ENCODE assay signal across 11 mouse cellular contexts in genomic region chr7:141096021-141096420, GRCm38 (mm10). TPM values are rescaled to one million over a fixed set of nuclear protein-coding genes. Genes with fewer than 3 reads are reported as not detected.
DNase-seq lines count a peak whose midpoint lies in the region; TF ChIP-seq lines count a peak whose summit lies in the region.
"Had no signal": no experiment of that assay in that cellular context is flagged by ENCODE, and none has a peak within 500 bp of the region (broad histone marks: within the 10 kb centered on the region; RNA-seq: fewer than 3 reads in every experiment).

No protein-coding gene starts in this region.

- H3K4me1 ChIP-seq in embryonic facial prominence, embryonic 10.5 days, result peaks cover 42% of the 10 kb centered on the region
- peaks cover 16% of the 10 kb centered on the region for H3K4me1 ChIP-seq in olfactory bulb, adult 2 months (ENCODE audit: control insufficient read depth, insufficient read depth, low read length)

- H3K36me3 ChIP-seq in embryonic facial prominence, embryonic 10.5 days (replicated peaks), result no peaks in the 10 kb centered on the region

- WGBS in embryonic facial prominence, embryonic 10.5 days, result 85% methylated on average over 6 of the region's 6 CpGs
- WGBS in olfactory bulb, adult 2 months, result 75% methylated on average over 6 of the region's 6 CpGs

- H3K9me3 ChIP-seq in embryonic facial prominence, embryonic 10.5 days, result no peaks in the 10 kb centered on the region

- DNase-seq in kidney, adult 18-20 months, result peak; percentile 20
- DNase-seq in kidney, postnatal 4 days, result no peak
- DNase-seq in CD4-positive, CD25-positive, alpha-beta regulatory T cell, adult 2 months (ENCODE audit: low read depth, low spot score), result peak; percentile 57
- no peak for DNase-seq in embryonic facial prominence, embryonic 10.5 days (ENCODE audit: low spot score)
- no peak for DNase-seq in layer of hippocampus, postnatal 10 days (ENCODE audit: low spot score in 2 of 2)
- DNase-seq in cerebellum, postnatal 14 days, result no peak
- no peak for DNase-seq in embryo, embryonic 10 days (ENCODE audit: low spot score)
- DNase-seq: embryo, embryonic 11 days had no signal

- no peak for TF ChIP-seq POLR2A in olfactory bulb, adult 2 months (IDR thresholded peaks at IDR 0.05; ENCODE audit: insufficient read depth, low read depth, low read length)

- peak overlapping the region; percentile 11; the same call in 1 of the 2 replicates for H3K4me3 ChIP-seq in embryonic facial prominence, embryonic 10.5 days
- H3K4me3 ChIP-seq in olfactory bulb, adult 2 months (ENCODE audit: insufficient read depth, low read depth, low read length), result peak overlapping the region; percentile 17; the same call in 1 of the 2 replicates
- H3K4me3 ChIP-seq: left cerebral cortex, adult 2 months had no signal

- TF ChIP-seq CTCF in olfactory bulb, adult 2 months (IDR thresholded peaks at IDR 0.05; ENCODE audit: insufficient read depth, low read depth, low read length), result no peak

- H3K27me3 ChIP-seq in embryonic facial prominence, embryonic 10.5 days (replicated peaks; ENCODE audit: low read depth, poor library complexity, severe bottlenecking), result peaks cover 88% of the 10 kb centered on the region

- no peak overlapping the region for H3K27ac ChIP-seq in embryonic facial prominence, embryonic 10.5 days (replicated peaks)
- no peak overlapping the region; the same call in 1 of the 2 replicates for H3K27ac ChIP-seq in olfactory bulb, adult 2 months (ENCODE audit: insufficient read depth, low read depth, low read length)
- H3K27ac ChIP-seq: left cerebral cortex, adult 2 months had no signal

RNA-seq across cellular contexts. Expression of gene Sigirr, which starts 4.4 kb away (rescaled TPM):
- 2.2 and 2.3 TPM in 2 replicates for polyA plus RNA-seq in embryonic facial prominence, embryonic 10.5 days (2016; fragmentation: Nextera tagmentation; extraction: Ambion mirVana)
- polyA plus RNA-seq in olfactory bulb, adult 2 months (2012; ENCODE audit: insufficient read depth, insufficient read length, low replicate concordance, missing spikeins), result not detected in 2 replicates
- 1 to 10 TPM; 2.1 to 2.5 TPM for total RNA-seq in layer of hippocampus, postnatal 10 days (2021)

RNA-seq across cellular contexts. Expression of gene Pkp3, which starts 18.0 kb away (rescaled TPM):
- 9.4 and 9.6 TPM in 2 replicates for polyA plus RNA-seq in embryonic facial prominence, embryonic 10.5 days (2016; fragmentation: Nextera tagmentation; extraction: Ambion mirVana)
- not detected in 2 replicates for polyA plus RNA-seq in olfactory bulb, adult 2 months (2012; ENCODE audit: insufficient read depth, insufficient read length, low replicate concordance, missing spikeins)
- not detected for total RNA-seq in layer of hippocampus, postnatal 10 days (2021)
- total RNA-seq: left cerebral cortex, adult 2 months had no signal

RNA-seq across cellular contexts. Expression of gene Ano9, which starts 21.6 kb away (rescaled TPM):
- polyA plus RNA-seq in embryonic facial prominence, embryonic 10.5 days (2016; fragmentation: Nextera tagmentation; extraction: Ambion mirVana), result 1.8 and 2.5 TPM in 2 replicates
- polyA plus RNA-seq in olfactory bulb, adult 2 months (2012; ENCODE audit: insufficient read depth, insufficient read length, low replicate concordance, missing spikeins), result not detected in 2 replicates
- total RNA-seq in layer of hippocampus, postnatal 10 days (2021), result not detected
- total RNA-seq: gastrocnemius, postnatal 36 days; left cerebral cortex, adult 2 months had no signal

RNA-seq across cellular contexts. Expression of gene Ptdss2, which starts 26.2 kb away (rescaled TPM):
- polyA plus RNA-seq in embryonic facial prominence, embryonic 10.5 days (2016; fragmentation: Nextera tagmentation; extraction: Ambion mirVana), result 77.8 and 83.8 TPM in 2 replicates
- polyA plus RNA-seq in olfactory bulb, adult 2 months (2012; ENCODE audit: insufficient read depth, insufficient read length, low replicate concordance, missing spikeins), result not detected in 2 replicates
- 10 to 100 TPM; 47.9 to 68.4 TPM for total RNA-seq in layer of hippocampus, postnatal 10 days (2021)

RNA-seq across cellular contexts. Expression of gene B4galnt4, which starts 35.1 kb away (rescaled TPM):
- polyA plus RNA-seq in embryonic facial prominence, embryonic 10.5 days (2016; fragmentation: Nextera tagmentation; extraction: Ambion mirVana), result 26.5 and 27.7 TPM in 2 replicates
- not detected in 2 replicates for polyA plus RNA-seq in olfactory bulb, adult 2 months (2012; ENCODE audit: insufficient read depth, insufficient read length, low replicate concordance, missing spikeins)
- 100 to 1,000 TPM; 103 to 123 TPM for total RNA-seq in layer of hippocampus, postnatal 10 days (2021)

Comparison
In these comparisons a context has a peak if more than half of its experiments do, and no peak if none do; other contexts are left out.
1. DNase-seq: peak in kidney, adult 18-20 months (single experiment) and CD4-positive, CD25-positive, alpha-beta regulatory T cell, adult 2 months (single experiment); none in kidney, postnatal 4 days (0 of 2), embryonic facial prominence, embryonic 10.5 days (single experiment), layer of hippocampus, postnatal 10 days (0 of 2), cerebellum, postnatal 14 days (0 of 2) and embryo, embryonic 10 days (single experiment).
2. RNA of gene Pkp3, which starts 18.0 kb away (polyA plus RNA-seq): 9.4 to 9.6 TPM in embryonic facial prominence, embryonic 10.5 days; not detected in olfactory bulb, adult 2 months; every median in the first group is over 10 times any median in the second.